Mouse (Mus musculus) gastrocnemius, postnatal 25 days (tissue): ENCODE data around the gene Tecpr1. TPM values are rescaled to one million over a fixed set of nuclear protein-coding genes. Genes with fewer than 3 reads are reported as not detected.

Experiments
- DNase-seq: peaks from one replicate; pipeline ENCODE4 v3.0.0; 2022
- long read RNA-seq, 2 experiments: library from polyadenylated mRNA; stranded (forward); transcript quantifications; one replicate each; pipeline ENCODE4 v2.0.0; 2021
- total RNA-seq, 2 experiments: library from RNA; stranded (reverse); gene quantifications; 1 replicate in 1 of 2; 2 replicates in 1 of 2; pipeline ENCODE4 v1.2.3; 2021

Tecpr1 gene
- 10 to 100 TPM; 14.4 to 15.3 TPM for total RNA-seq
- long read RNA-seq, experiment 1, full-length matches to known transcripts, result 7 of 9 reads
- long read RNA-seq, experiment 1, partial matches to known transcripts, result 2 of 9 reads
- long read RNA-seq, experiment 1, other reads (novel, unspliced or antisense), result 0 of 9 reads
- long read RNA-seq, experiment 2, full-length matches to known transcripts, result 11 of 17 reads
- long read RNA-seq, experiment 2, partial matches to known transcripts, result 3 of 17 reads
- long read RNA-seq, experiment 2, other reads (novel, unspliced or antisense), result 3 of 17 reads

- DNase-seq, result peak; percentile 93
Observed at GRCm38 (mm10) chr5:144223503-144223862, at the start of gene Tecpr1. TSS of gene Tecpr1 (minus strand) at chr5:144223615.

- no peak for DNase-seq
Observed at GRCm38 (mm10) chr5:144271772-144272171, 48.4 kb upstream of the Tecpr1 start.

- DNase-seq, result no peak
Observed at GRCm38 (mm10) chr5:144271118-144271517, 47.7 kb upstream of the Tecpr1 start.

- no peak for DNase-seq
Observed at GRCm38 (mm10) chr5:144270420-144270819, 47.0 kb upstream of the Tecpr1 start.

GRCm38 (mm10) chr5:144269926-144270325, 46.5 kb upstream of the Tecpr1 start:
- no peak for DNase-seq

- peak; percentile 36 for DNase-seq
Observed at GRCm38 (mm10) chr5:144267535-144268241, 44.3 kb upstream of the Tecpr1 start.

- DNase-seq, result no peak
Observed at GRCm38 (mm10) chr5:144263496-144263895, 40.1 kb upstream of the Tecpr1 start.

- no peak for DNase-seq
Observed at GRCm38 (mm10) chr5:144263082-144263481, 39.7 kb upstream of the Tecpr1 start.

GRCm38 (mm10) chr5:144261829-144262228, 38.4 kb upstream of the Tecpr1 start:
- no peak for DNase-seq

- DNase-seq, result no peak
Observed at GRCm38 (mm10) chr5:144261309-144261708, 37.9 kb upstream of the Tecpr1 start.

GRCm38 (mm10) chr5:144260464-144260863, 37.0 kb upstream of the Tecpr1 start:
- no peak for DNase-seq

GRCm38 (mm10) chr5:144259228-144259627, 35.8 kb upstream of the Tecpr1 start:
- DNase-seq, result no peak

- DNase-seq, result no peak
Observed at GRCm38 (mm10) chr5:144258687-144259086, 35.3 kb upstream of the Tecpr1 start.

- DNase-seq, result peak; percentile 58
Observed at GRCm38 (mm10) chr5:144258131-144258611, 34.8 kb upstream of the Tecpr1 start.

GRCm38 (mm10) chr5:144257451-144258110, 34.2 kb upstream of the Tecpr1 start:
- DNase-seq, result no peak

GRCm38 (mm10) chr5:144256888-144257287, 33.5 kb upstream of the Tecpr1 start:
- no peak for DNase-seq

GRCm38 (mm10) chr5:144256541-144256870, 33.1 kb upstream of the Tecpr1 start:
- no peak for DNase-seq

- DNase-seq, result peak; percentile 69
Observed at GRCm38 (mm10) chr5:144255632-144256540, 32.5 kb upstream of the Tecpr1 start.

- peak; percentile 92 for DNase-seq
Observed at GRCm38 (mm10) chr5:144254811-144255631, 31.6 kb upstream of the Tecpr1 start.

- peak; percentile 76 for DNase-seq
Observed at GRCm38 (mm10) chr5:144254122-144254810, 30.9 kb upstream of the Tecpr1 start.

- no peak for DNase-seq
Observed at GRCm38 (mm10) chr5:144253212-144253611, 29.8 kb upstream of the Tecpr1 start.
